Mouse (Mus musculus): ENCODE data around the gene Plcg2. TPM values are rescaled to one million over a fixed set of nuclear protein-coding genes. Genes with fewer than 3 reads are reported as not detected.

The Plcg2 gene
- polyA plus RNA-seq, 1 experiment from 2014 or later: 7.3 TPM

GRCm38 (mm10) chr8:117600839-117601238, 102.7 kb downstream of the Plcg2 start:
- no peak overlapping the region for H3K27ac ChIP-seq
- no peaks in the 10 kb centered on the region for H3K9me3 ChIP-seq (replicated peaks)
- WGBS (ENCODE audit: insufficient replicate concordance): 73% methylated on average over 13 of the region's 13 CpGs
- H3K4me2 ChIP-seq: no peak overlapping the region
- no peak overlapping the region for H3K9ac ChIP-seq
- DNase-seq: no peak
- H3K4me3 ChIP-seq (replicated peaks): no peak overlapping the region
- no peaks in the 10 kb centered on the region for H3K27me3 ChIP-seq
- H3K4me1 ChIP-seq (replicated peaks): no peaks in the 10 kb centered on the region
- no peak for ATAC-seq (ENCODE audit: low read depth)
- H3K36me3 ChIP-seq: peaks cover 25% of the 10 kb centered on the region

GRCm38 (mm10) chr8:117604101-117604500, 106.0 kb downstream of the Plcg2 start:
- ATAC-seq (ENCODE audit: low read depth) (no peak), DNase-seq (no peak)
- H3K36me3 ChIP-seq: peaks cover 21% of the 10 kb centered on the region
- no peak overlapping the region for H3K4me2 ChIP-seq
- no peak overlapping the region for H3K9ac ChIP-seq
- H3K9me3 ChIP-seq (replicated peaks): no peaks in the 10 kb centered on the region
- no peaks in the 10 kb centered on the region for H3K4me1 ChIP-seq (replicated peaks)
- no peak overlapping the region for H3K27ac ChIP-seq
- no peaks in the 10 kb centered on the region for H3K27me3 ChIP-seq
- no peak overlapping the region for H3K4me3 ChIP-seq (replicated peaks)
- whole genome bisulfite sequencing (ENCODE audit: insufficient replicate concordance): 84% methylated on average over 12 of the region's 12 CpGs

DNA sequence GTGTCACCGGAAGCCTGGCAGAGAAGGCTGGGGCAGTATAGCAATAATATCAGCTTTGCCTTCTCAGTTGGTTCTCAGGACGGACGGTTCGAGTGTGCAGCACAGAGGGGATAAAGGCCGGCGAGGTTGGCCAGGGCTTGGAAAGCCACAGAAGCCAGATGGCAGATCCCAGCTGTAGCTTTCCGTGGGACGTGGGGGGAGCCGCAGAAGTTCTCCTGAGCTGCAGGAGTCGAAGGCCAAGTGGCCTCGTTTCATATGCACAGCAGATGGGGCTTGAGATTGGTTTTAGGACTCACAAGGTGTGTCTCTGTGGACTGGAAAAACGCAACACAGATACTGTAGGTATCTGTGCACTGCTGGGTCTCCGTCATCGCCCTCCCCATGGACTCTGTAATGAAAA, 106.6 kb downstream of the Plcg2 start:
- Histone ChIP-seq H3K36me3 (peaks cover 23% of the 10 kb centered on the region), H3K9me3 (replicated peaks) (no peaks in the 10 kb centered on the region), H3K4me2 (no peak overlapping the region), H3K4me1 (replicated peaks) (no peaks in the 10 kb centered on the region), H3K4me3 (replicated peaks) (no peak overlapping the region), H3K9ac (no peak overlapping the region), H3K27ac (no peak overlapping the region), H3K27me3 (no peaks in the 10 kb centered on the region)
- 83% methylated on average over 14 of the region's 14 CpGs for WGBS (ENCODE audit: insufficient replicate concordance)
- ATAC-seq (ENCODE audit: low read depth): no peak
- no peak for DNase-seq

DNA sequence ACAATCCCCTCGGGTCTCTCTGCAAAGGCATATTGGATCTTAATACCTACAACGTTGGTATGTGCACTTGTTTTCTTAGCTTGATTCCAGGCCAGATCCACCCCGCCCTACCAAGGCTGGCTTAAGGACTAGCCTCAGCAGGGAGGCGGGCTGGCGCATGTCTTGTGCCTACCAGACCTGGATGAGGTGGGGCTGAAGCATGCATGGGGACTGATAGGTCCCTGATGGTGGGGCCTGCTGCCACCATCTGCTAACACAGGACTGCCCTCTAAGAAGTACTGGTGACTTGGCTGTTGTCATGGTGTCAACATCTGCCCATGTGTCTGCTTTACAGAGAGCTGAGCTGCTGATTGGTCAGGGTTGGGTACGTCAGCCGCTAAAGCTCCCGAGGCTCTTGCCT, 107.1 kb downstream of the Plcg2 start:
- WGBS (ENCODE audit: insufficient replicate concordance): 71% methylated on average over 8 of the region's 8 CpGs
- no peaks in the 10 kb centered on the region for H3K4me1 ChIP-seq (replicated peaks)

GRCm38 (mm10) chr8:117610506-117610905, 112.4 kb downstream of the Plcg2 start:
- no peak overlapping the region for H3K4me3 ChIP-seq (replicated peaks)
- 77% methylated on average over 10 of the region's 10 CpGs for WGBS (ENCODE audit: insufficient replicate concordance)
- no peaks in the 10 kb centered on the region for H3K4me1 ChIP-seq (replicated peaks)
- no peak for ATAC-seq (ENCODE audit: low read depth)
- no peak overlapping the region for H3K27ac ChIP-seq
- no peak overlapping the region for H3K9ac ChIP-seq
- H3K27me3 ChIP-seq: no peaks in the 10 kb centered on the region
- H3K9me3 ChIP-seq (replicated peaks): 0 out of 2 replicates have a peak, but pooled peaks cover 1% of the 10 kb centered on the region
- DNase-seq: no peak
- no peak overlapping the region for H3K4me2 ChIP-seq
- H3K36me3 ChIP-seq: peaks cover 8% of the 10 kb centered on the region

More for the DNA sequence above, 107.1 kb downstream of the Plcg2 start:
- peaks cover 23% of the 10 kb centered on the region for H3K36me3 ChIP-seq
- DNase-seq: no peak
- H3K27me3 ChIP-seq: no peaks in the 10 kb centered on the region
- H3K9me3 ChIP-seq (replicated peaks): no peaks in the 10 kb centered on the region
- no peak overlapping the region for H3K4me3 ChIP-seq (replicated peaks)
- H3K4me2 ChIP-seq: no peak overlapping the region
- no peak overlapping the region for H3K9ac ChIP-seq
- no peak for ATAC-seq (ENCODE audit: low read depth)
- no peak overlapping the region for H3K27ac ChIP-seq

DNA sequence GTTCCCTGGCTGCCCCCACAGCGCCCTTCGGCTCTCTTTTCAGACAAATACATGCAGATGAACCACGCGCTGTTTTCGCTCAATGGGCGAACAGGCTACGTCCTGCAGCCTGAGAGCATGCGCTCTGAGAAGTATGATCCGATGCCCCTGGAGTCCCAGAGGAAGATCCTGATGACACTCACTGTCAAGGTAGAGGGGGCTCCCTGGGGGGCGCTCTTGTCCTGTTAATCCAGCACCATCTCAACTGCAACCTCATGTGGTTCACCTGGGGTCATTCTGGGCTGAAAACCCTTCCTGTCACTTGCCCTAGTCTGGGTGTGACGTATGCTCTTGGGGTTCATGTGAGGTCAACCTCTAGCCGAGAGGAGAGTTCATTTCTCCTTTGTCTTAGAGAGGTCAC, 114.8 kb downstream of the Plcg2 start:
- DNase-seq (no peak), ATAC-seq (ENCODE audit: low read depth) (no peak)
- no peaks in the 10 kb centered on the region for H3K4me1 ChIP-seq (replicated peaks)
- H3K36me3 ChIP-seq: peaks cover 8% of the 10 kb centered on the region
- WGBS (ENCODE audit: insufficient replicate concordance): 82% methylated on average over 12 of the region's 12 CpGs
- no peak overlapping the region for H3K4me3 ChIP-seq (replicated peaks)
- H3K9ac ChIP-seq: no peak overlapping the region
- H3K27ac ChIP-seq: no peak overlapping the region
- H3K27me3 ChIP-seq: no peaks in the 10 kb centered on the region
- H3K9me3 ChIP-seq (replicated peaks): 0 out of 2 replicates have a peak, but pooled peaks cover 3% of the 10 kb centered on the region
- H3K4me2 ChIP-seq: no peak overlapping the region

GRCm38 (mm10) chr8:117626040-117626838, 128.1 kb downstream of the Plcg2 start:
- no peaks in the 10 kb centered on the region for H3K9me3 ChIP-seq (replicated peaks)
- 70% methylated on average over 14 of the region's 14 CpGs for WGBS (ENCODE audit: insufficient replicate concordance)
- no peaks in the 10 kb centered on the region for H3K27me3 ChIP-seq
- no peak overlapping the region for H3K9ac ChIP-seq
- H3K4me3 ChIP-seq (replicated peaks): no peak overlapping the region
- H3K27ac ChIP-seq: no peak overlapping the region
- DNase-seq (no peak), ATAC-seq (ENCODE audit: low read depth) (no peak)
- no peak overlapping the region for H3K4me2 ChIP-seq
- H3K4me1 ChIP-seq (replicated peaks): no peaks in the 10 kb centered on the region
- H3K36me3 ChIP-seq: no peaks in the 10 kb centered on the region

DNA sequence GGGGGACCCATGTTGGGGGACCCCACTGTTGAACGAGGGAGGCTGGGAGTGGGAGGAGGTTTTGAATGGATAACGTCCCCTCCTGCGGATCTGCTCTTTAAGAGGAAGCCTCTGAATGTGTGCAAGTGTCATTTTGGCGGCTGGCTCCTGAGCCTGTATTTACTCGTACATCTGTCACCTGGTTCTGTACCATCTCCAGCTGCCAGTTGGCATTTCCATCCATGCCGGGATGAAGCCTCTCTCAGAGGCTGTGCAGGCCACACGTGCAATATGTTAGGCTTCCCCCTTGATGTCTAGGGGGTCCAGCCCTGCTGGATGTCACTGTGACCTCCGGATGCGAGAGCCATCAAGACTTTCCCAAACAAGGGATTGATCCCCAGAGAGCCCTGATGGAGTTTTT, 129.0 kb downstream of the Plcg2 start:
- Histone ChIP-seq H3K27me3 (no peaks in the 10 kb centered on the region), H3K9ac (no peak overlapping the region), H3K9me3 (replicated peaks) (no peaks in the 10 kb centered on the region), H3K36me3 (no peaks in the 10 kb centered on the region), H3K4me3 (replicated peaks) (no peak overlapping the region), H3K27ac (no peak overlapping the region), H3K4me2 (no peak overlapping the region), H3K4me1 (replicated peaks) (no peaks in the 10 kb centered on the region)
- no peak for DNase-seq
- 79% methylated on average over 9 of the region's 9 CpGs for WGBS (ENCODE audit: insufficient replicate concordance)
- no peak for ATAC-seq (ENCODE audit: low read depth)

GRCm38 (mm10) chr8:117632532-117632931, 134.4 kb downstream of the Plcg2 start:
- ATAC-seq (ENCODE audit: low read depth) (no peak), DNase-seq (no peak)
- Histone ChIP-seq H3K4me1 (replicated peaks) (no peaks in the 10 kb centered on the region), H3K27me3 (no peaks in the 10 kb centered on the region), H3K4me3 (replicated peaks) (no peak overlapping the region), H3K36me3 (peaks cover 6% of the 10 kb centered on the region; the same call in 1 of the 2 replicates), H3K9me3 (replicated peaks) (no peaks in the 10 kb centered on the region), H3K9ac (no peak overlapping the region), H3K27ac (no peak overlapping the region), H3K4me2 (no peak overlapping the region)
- 59% methylated on average over 5 of the region's 5 CpGs for WGBS (ENCODE audit: insufficient replicate concordance)

DNA sequence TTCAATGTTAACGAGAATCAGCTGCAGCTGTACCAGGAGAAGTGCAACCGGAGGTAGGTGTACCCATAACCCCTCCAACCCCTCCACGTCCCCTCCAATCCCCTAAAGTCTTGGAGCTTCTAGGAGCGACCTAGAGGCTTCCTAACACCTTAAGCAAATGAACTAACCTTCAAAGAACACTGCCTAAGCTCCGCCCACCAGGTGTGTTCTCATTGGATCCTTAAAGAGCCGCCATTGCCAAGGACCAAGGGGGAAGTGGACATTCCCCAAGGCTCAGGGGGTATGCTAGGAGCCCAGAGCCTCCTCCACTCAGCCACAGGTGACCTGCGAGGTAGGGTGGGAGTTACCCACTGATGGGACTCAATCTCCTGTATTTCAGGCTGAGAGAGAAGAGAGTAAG, 136.3 kb downstream of the Plcg2 start:
- Histone ChIP-seq H3K4me3 (replicated peaks) (no peak overlapping the region), H3K4me1 (replicated peaks) (no peaks in the 10 kb centered on the region), H3K27me3 (no peaks in the 10 kb centered on the region), H3K27ac (no peak overlapping the region), H3K9me3 (replicated peaks) (no peaks in the 10 kb centered on the region), H3K9ac (no peak overlapping the region), H3K4me2 (no peak overlapping the region), H3K36me3 (peaks cover 6% of the 10 kb centered on the region; the same call in 1 of the 2 replicates)
- ATAC-seq (ENCODE audit: low read depth) (no peak), DNase-seq (no peak)
- WGBS (ENCODE audit: insufficient replicate concordance): 71% methylated on average over 7 of the region's 7 CpGs

DNA sequence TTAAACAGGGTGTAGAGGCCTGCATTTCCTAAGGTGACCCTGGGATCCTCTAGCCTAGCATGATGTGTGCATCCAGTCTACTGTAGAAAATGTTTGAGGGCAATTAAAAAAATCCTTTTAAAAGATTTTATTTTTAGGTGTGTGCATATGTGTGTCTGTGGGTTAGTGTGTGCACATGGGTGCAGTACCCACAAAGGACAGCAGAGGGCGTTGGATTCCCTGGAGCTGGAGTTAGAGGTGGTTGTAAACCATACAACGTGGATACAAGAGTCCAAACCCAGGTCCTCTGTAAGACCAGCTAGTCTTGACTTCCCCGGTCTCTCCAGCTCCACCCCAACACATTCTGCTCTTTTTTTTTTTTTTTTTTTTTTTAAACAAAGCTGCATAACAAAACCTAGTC, 139.4 kb downstream of the Plcg2 start:
- no peak overlapping the region for H3K4me2 ChIP-seq
- no peaks in the 10 kb centered on the region for H3K27me3 ChIP-seq
- no peak overlapping the region for H3K4me3 ChIP-seq (replicated peaks)
- no peak for ATAC-seq (ENCODE audit: low read depth)
- no peaks in the 10 kb centered on the region for H3K9me3 ChIP-seq (replicated peaks)
- no peak overlapping the region for H3K27ac ChIP-seq
- DNase-seq: no peak
- H3K36me3 ChIP-seq: peaks cover 6% of the 10 kb centered on the region; the same call in 1 of the 2 replicates
- no peak overlapping the region for H3K9ac ChIP-seq
- WGBS (ENCODE audit: insufficient replicate concordance): 47% methylated on average over 3 of the region's 3 CpGs
- no peaks in the 10 kb centered on the region for H3K4me1 ChIP-seq (replicated peaks)

DNA sequence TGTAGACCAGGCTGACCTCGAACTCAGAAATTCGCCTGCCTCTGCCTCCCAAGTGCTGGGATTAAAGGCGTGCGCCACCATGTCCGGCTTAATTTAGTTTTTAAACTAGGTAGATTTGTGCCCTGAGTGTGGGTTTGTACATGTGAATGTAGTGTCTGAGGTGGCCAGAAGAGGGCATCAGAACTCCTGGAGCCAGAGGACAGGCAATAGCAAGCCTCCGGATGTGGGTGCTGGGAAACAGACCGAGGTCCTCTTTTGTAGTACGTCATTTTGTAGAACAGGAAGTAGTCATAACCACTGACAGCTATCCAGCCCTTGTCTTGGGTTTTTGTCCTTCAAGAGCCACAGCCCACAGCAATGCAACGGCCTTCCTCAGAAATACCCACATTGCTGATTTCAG, 141.5 kb downstream of the Plcg2 start:
- H3K4me2 ChIP-seq: no peak overlapping the region
- DNase-seq (no peak), ATAC-seq (ENCODE audit: low read depth) (no peak)
- H3K27me3 ChIP-seq: no peaks in the 10 kb centered on the region
- 61% methylated on average over 9 of the region's 9 CpGs for WGBS (ENCODE audit: insufficient replicate concordance)
- H3K4me1 ChIP-seq (replicated peaks): no peaks in the 10 kb centered on the region
- H3K9me3 ChIP-seq (replicated peaks): no peaks in the 10 kb centered on the region
- H3K27ac ChIP-seq: no peak overlapping the region
- H3K4me3 ChIP-seq (replicated peaks): no peak overlapping the region
- no peak overlapping the region for H3K9ac ChIP-seq
- 0 out of 2 replicates have a peak, but pooled peaks cover under 1% of the 10 kb centered on the region for H3K36me3 ChIP-seq
